Mouse (Mus musculus) ES-E14 (cell line): Measurements from ENCODE around the gene Ptprg. TPM values are rescaled to one million over a fixed set of nuclear protein-coding genes. Genes with fewer than 3 reads are reported as not detected.

Experiments used
- DNase-seq: peaks from one replicate; pipeline ENCODE4 v3.0.0-alpha.2; 2013; ENCODE audit warnings: low read depth, low spot score
- H3K27ac ChIP-seq: 2 replicates; pipeline ENCODE4 v1.5.1; 2012; ENCODE audit warnings: low read depth, mild to moderate bottlenecking, low read length, moderate library complexity, mixed read lengths; ENCODE audit not compliant: poor library complexity, insufficient read depth, severe bottlenecking
- H3K36me3 ChIP-seq: 2 replicates; pipeline ENCODE4 v1.6.1; 2012; ENCODE audit warnings: mild to moderate bottlenecking, low read length, moderate library complexity, mixed read lengths; ENCODE audit not compliant: control insufficient read depth, poor library complexity, insufficient read depth, severe bottlenecking
- H3K4me1 ChIP-seq, 2 experiments: fragments of 150-350 bp in 1 of 2; sonication (generic) in 1 of 2; 2 replicates each; pipeline ENCODE4 v1.6.1; 2012; ENCODE audit warnings: low read length in 2 of 2, mild to moderate bottlenecking in 1 of 2, mixed read lengths in 1 of 2; ENCODE audit not compliant: control insufficient read depth in 2 of 2, insufficient read depth in 2 of 2, poor library complexity in 1 of 2
- H3K4me3 ChIP-seq, 2 experiments: fragments of 150-350 bp in 1 of 2; sonication (generic) in 1 of 2; 2 replicates each; pipeline ENCODE4 v1.5.1; 2012; ENCODE audit warnings: low read length in 2 of 2, low read depth in 1 of 2, mild to moderate bottlenecking in 1 of 2, mixed read lengths in 1 of 2; ENCODE audit not compliant: insufficient read depth in 1 of 2, poor library complexity in 1 of 2, severe bottlenecking in 1 of 2
- H3K9ac ChIP-seq: 2 replicates; pipeline ENCODE4 v1.6.1; 2012; ENCODE audit warnings: low read depth, mild to moderate bottlenecking, low read length, mixed read lengths; ENCODE audit not compliant: poor library complexity, insufficient read depth, severe bottlenecking
- H3K9me3 ChIP-seq: fragments of 150-350 bp; sonication (generic); 2 replicates; pipeline ENCODE4 v1.6.1; 2012; ENCODE audit warnings: low read depth, mild to moderate bottlenecking, low read length; ENCODE audit not compliant: control insufficient read depth, insufficient read depth
- CHD2 ChIP-seq: IDR thresholded peaks from 2 replicates; pipeline ENCODE4 v1.6.1; 2014; ENCODE audit warnings: mild to moderate bottlenecking, low read depth, low read length, inconsistent platforms
- HCFC1 ChIP-seq: IDR thresholded peaks from 2 replicates; pipeline ENCODE4 v1.6.1; 2012; ENCODE audit warnings: low read length, inconsistent platforms, borderline replicate concordance; ENCODE audit not compliant: insufficient read depth
- MAFK ChIP-seq: IDR thresholded peaks from 2 replicates; pipeline ENCODE4 v1.6.1; 2014; ENCODE audit warnings: mild to moderate bottlenecking, low read depth, low read length, inconsistent platforms; ENCODE audit not compliant: insufficient read depth
- ZC3H11A ChIP-seq: IDR thresholded peaks from 2 replicates; pipeline ENCODE4 v1.6.1; 2012; ENCODE audit warnings: low read depth, mild to moderate bottlenecking, inconsistent platforms, low read length, borderline replicate concordance
- ZNF384 ChIP-seq: IDR thresholded peaks from 2 replicates; pipeline ENCODE4 v1.6.1; 2012; ENCODE audit warnings: low read depth, low read length, inconsistent platforms
- in situ Hi-C, 2 experiments: fragments of 600-800 bp; cut with MboI; formaldehyde crosslinking; loops; one replicate each; pipeline ENCODE4 v1.15.1; 2025; ENCODE audit warnings: low sequenced_read_pairs in 2 of 2, inconsistent platforms in 1 of 2; ENCODE audit not compliant: unreplicated experiment in 2 of 2
- total RNA-seq: library from RNA; depleted of rRNA; stranded (reverse); fragments of 300-350 nt; gene quantifications from 2 replicates; pipeline ENCODE4 v1.2.3, GENCODE M21; 2012

The Ptprg gene
- total RNA-seq, 1 experiment = 59.8 TPM

DNA sequence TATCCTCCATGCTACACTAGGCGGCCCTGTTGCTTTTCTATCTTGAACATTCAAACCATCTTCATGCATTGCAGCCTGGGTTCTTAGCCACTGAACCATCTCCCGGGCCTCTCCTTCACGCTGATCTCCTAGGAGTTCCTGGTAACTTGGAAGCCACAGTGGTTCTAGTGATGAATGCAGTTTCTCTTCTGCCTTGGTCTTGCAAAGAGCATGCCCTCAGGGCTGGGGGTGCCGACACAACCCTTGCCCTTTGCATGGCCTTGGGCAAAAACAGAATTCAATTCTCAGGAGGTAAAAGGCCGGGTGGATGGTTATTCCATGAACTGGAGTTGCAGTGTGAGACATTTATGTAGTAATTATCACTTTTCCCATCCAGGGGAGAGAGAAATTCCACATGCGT lies 67.0 kb downstream of the Ptprg start:
- no peak for TF ChIP-seq ZNF384
- TF ChIP-seq CHD2 = no peak
- TF ChIP-seq ZC3H11A = no peak
- TF ChIP-seq MAFK = no peak
- TF ChIP-seq HCFC1 = no peak
- Histone ChIP-seq H3K36me3 (peaks cover 2% of the 10 kb centered on the region; the same call in 1 of the 2 replicates), H3K27ac (no peak overlapping the region), H3K4me3 (no peak overlapping the region), H3K4me1 (peaks cover 2 to 6% of the 10 kb centered on the region in 2 experiments; a peak in 2 of 4 replicates), H3K9me3 (no peaks in the 10 kb centered on the region), H3K9ac (no peak overlapping the region)
- DNase-seq = no peak
- in situ Hi-C loops = no loop called here

- TF ChIP-seq HCFC1 (no peak), CHD2 (no peak), ZNF384 (no peak), ZC3H11A (no peak), MAFK (no peak)
- H3K4me1 ChIP-seq = peaks cover 2 to 6% of the 10 kb centered on the region in 2 experiments; a peak in 2 of 4 replicates
- in situ Hi-C loops = no loop called here
- H3K27ac ChIP-seq = no peak overlapping the region
- no peak overlapping the region for H3K9ac ChIP-seq
- peaks cover 2% of the 10 kb centered on the region; the same call in 1 of the 2 replicates for H3K36me3 ChIP-seq
- H3K9me3 ChIP-seq = no peaks in the 10 kb centered on the region
- H3K4me3 ChIP-seq = no peak overlapping the region
- DNase-seq = no peak
These were observed 67.7 kb downstream of the Ptprg start for GRCm38 (mm10) chr14:11620962-11621568.

DNA sequence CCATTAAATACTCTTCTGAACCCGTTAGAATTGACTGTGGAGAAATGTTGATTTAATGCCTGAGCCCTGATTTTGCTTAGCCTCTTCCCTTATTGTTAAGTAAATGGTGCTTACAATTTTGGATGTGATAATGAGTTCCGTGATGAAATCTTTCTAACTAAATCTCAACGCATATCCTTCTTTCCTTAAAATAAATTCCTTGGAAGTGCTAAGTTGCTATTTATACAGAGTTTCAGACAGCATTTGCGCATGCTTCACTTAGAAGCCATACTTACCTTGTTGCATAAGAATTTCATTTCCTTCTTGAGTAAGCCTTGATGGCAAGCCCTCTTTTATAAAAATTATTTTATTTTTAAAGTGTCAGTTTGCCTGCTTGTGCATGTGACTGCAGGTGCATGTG lies 70.2 kb downstream of the Ptprg start:
- Histone ChIP-seq H3K27ac (no peak overlapping the region), H3K4me3 (no peak overlapping the region), H3K9ac (no peak overlapping the region), H3K4me1 (peaks cover 2 to 6% of the 10 kb centered on the region in 2 experiments; a peak in 2 of 4 replicates), H3K9me3 (no peaks in the 10 kb centered on the region), H3K36me3 (no peaks in the 10 kb centered on the region)
- in situ Hi-C loops = no loop called here
- no peak for TF ChIP-seq ZC3H11A
- no peak for TF ChIP-seq HCFC1
- no peak for TF ChIP-seq CHD2
- no peak for TF ChIP-seq MAFK
- no peak for DNase-seq

GRCm38 (mm10) chr14:11630736-11631135 lies 77.4 kb downstream of the Ptprg start:
- no peak for DNase-seq
- no peaks in the 10 kb centered on the region for H3K36me3 ChIP-seq
- in situ Hi-C loops = no loop called here
- H3K4me3 ChIP-seq = no peak overlapping the region
- H3K9ac ChIP-seq = no peak overlapping the region
- TF ChIP-seq MAFK (no peak), ZNF384 (no peak), HCFC1 (no peak), CHD2 (no peak), ZC3H11A (no peak)
- no peaks in the 10 kb centered on the region for H3K4me1 ChIP-seq
- no peaks in the 10 kb centered on the region for H3K9me3 ChIP-seq
- H3K27ac ChIP-seq = no peak overlapping the region

GRCm38 (mm10) chr14:11631505-11631904 lies 78.2 kb downstream of the Ptprg start:
- no peak for TF ChIP-seq ZNF384
- no peak for TF ChIP-seq HCFC1
- no peak for TF ChIP-seq ZC3H11A
- no peak for TF ChIP-seq MAFK
- no peak for TF ChIP-seq CHD2
- DNase-seq = no peak
- no peaks in the 10 kb centered on the region for H3K9me3 ChIP-seq
- H3K9ac ChIP-seq = no peak overlapping the region
- in situ Hi-C loops = no loop called here
- no peak overlapping the region for H3K4me3 ChIP-seq
- H3K4me1 ChIP-seq = no peaks in the 10 kb centered on the region
- no peak overlapping the region for H3K27ac ChIP-seq
- H3K36me3 ChIP-seq = no peaks in the 10 kb centered on the region
